Mouse (Mus musculus) mammary gland, adult 2 months (tissue): ENCODE results near the gene Zswim8. TPM values are rescaled to one million over a fixed set of nuclear protein-coding genes. Genes with fewer than 3 reads are reported as not detected.

Source experiments
- polyA plus RNA-seq: library from polyadenylated mRNA; depleted of rRNA; stranded (reverse); fragments of >200 nt; gene quantifications from 2 replicates; pipeline ENCODE4 v1.2.3, GENCODE M21; 2012; ENCODE audit warnings: low replicate concordance; rRNA removed

Zswim8 gene
- polyA plus RNA-seq = 245 and 268 TPM in 2 replicates

DNA sequence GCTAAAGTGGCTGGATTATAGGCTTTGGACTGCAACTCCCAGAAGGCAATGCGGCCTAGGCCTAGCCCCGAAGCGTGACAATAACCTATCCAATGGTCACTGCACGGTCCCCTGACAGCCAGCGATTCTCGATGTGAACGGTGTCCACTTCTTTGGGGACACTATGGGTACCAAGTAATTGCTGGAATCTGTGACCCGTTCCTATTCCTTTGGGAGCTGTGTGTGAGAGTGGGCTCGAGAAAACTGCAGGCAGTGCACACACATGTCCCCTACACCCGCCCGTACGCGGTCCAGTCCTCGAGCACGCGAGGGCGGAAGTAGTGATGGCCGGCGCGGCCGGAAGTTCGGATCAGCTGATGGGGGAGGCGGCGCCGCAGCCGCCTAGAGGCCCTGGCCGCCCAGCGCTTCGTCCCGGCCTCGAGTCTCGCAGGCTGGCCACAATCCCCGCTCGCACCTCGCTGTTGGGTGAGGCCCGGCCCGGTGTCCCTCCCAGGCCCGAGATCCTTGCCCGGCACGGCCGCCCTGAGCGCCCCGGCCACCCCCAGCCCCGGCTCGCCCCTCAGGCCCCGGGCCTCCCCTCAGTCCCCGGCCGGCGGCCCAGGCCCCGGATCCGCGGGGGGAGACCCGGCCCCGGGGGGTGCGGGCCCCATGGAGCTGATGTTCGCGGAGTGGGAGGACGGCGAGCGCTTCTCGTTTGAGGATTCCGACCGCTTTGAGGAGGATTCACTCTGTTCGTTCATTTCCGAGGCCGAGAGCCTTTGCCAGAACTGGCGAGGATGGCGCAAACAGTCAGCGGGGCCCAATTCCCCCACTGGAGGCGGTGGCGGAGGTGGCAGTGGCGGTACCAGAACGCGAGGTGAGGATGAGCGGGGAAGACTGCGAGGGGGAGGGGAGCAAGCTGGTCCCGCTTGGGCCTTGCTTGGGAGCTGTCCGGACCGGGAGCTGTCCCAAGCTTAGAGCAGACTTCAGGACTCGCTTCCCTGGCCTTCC is at the start of gene Zswim8:
TSS of gene Zswim8 (plus strand) at position 352 of the 990 bp plus-strand sequence.

DNA sequence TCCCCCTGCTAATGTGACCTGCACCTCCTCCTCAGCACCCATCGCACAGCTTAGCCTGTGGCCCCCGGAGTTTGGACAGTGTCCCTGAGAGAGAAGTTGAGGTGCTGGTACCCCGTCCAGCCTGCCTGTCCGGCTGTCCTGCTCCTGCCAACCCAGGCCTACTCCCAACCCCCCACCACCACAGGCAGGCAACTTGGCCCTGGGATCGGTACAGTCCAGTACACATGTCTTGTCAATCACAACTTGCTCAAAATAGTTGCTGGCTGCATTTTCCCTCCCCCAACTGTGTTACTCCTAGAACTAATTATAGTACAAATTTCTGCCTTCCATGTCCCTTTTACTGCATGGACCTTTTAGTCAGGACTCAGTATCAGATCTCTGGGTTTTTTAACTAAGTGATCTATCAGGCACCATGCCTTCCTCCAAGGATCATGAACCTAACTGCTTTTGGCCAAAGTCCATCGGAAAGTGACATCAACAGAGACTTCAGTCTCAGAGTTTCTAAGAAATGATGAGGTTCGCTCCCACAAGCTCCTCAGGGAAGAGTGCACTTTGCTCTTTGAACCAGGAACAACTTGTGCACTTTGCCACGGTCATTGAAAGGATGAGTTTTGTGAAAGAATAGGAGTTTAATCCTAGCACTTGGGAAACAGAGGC is 39.1 kb upstream of the Zswim8 start, which contains the start of gene Synpo2l:
TSS of gene Synpo2l (minus strand) at position 201 of the 657 bp plus-strand sequence.

DNA sequence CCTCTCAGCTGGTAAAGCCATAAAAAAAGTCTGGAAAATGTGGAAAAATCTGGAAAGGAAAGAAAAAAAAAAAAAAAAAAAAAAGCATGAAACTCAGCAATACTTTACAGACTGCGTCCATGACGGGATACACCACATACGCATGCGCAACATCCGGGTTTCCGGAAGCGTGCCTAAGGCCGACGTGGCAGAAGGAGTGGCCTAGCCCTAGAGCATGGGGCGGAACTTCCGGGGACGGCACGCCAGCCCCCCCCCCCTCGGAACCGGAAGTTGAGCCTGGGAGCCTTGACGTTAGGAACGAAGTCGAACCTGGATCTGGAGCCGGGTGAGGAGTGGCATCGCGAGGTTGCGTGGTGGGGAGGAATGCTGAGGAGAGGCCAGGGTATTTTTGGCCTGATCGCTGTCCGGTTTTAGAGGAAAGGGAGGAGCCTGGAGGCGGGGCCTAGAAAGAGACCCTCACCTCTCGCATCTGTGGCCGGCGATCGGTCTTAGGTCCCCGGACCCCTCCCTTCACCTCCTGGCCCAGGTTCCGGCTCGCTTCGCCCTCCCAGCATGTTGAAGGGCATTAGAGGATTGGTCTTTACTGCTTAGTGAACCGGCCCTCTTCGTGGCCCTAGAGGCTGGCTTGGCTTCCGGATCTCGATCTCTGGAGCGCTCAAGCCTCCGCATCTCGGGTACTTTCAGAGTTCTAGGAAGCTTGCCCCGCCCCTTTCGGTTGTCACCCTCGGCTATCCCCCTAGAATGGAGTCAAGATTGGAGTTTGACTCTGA is 33.1 kb upstream of the Zswim8 start, which contains the start of gene Sec24c:
TSS of gene Sec24c (plus strand) at position 245 of the 770 bp plus-strand sequence.

DNA sequence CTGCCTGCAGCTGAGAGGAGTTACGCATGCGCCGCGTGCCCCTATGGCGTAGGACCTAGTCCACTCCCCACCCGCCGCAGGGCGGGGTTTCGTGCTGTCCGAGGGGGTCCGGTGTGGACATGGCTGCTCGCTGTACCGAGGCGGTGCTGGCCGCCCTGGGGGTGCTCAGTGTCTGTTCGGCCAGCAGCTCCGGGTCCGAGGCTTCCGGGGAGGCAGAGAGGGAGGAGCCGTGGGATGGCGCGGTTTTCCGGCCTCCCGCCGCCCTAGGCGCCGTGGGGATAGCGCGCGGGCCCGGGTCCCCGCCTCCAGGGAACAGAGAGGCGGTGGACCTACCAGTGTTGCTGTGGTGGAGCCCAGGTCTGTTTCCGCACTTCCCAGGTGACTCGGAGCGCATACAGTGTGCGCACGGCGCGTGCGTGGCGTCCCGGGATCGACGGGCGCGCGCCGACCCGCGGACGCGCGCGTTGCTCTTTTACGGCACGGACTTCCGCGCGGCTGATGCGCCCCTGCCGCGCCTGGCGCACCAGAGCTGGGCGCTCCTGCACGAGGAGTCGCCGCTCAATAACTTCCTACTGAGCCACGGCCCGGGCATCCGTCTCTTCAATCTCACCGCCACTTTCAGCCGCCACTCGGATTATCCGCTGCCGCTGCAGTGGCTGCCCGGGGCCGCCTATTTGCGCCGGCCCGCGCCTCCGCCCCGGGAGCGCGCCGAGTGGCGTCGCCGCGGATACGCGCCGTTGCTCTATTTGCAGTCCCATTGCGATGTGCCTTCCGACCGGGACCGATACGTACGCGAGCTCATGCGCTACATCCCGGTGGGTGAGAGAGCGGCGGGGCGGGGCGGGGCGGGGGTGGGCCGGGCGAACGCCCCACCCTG is 12.2 kb upstream of the Zswim8 start, which contains the start of gene Fut11:
TSS of gene Fut11 (plus strand) at position 85 of the 877 bp plus-strand sequence.

DNA sequence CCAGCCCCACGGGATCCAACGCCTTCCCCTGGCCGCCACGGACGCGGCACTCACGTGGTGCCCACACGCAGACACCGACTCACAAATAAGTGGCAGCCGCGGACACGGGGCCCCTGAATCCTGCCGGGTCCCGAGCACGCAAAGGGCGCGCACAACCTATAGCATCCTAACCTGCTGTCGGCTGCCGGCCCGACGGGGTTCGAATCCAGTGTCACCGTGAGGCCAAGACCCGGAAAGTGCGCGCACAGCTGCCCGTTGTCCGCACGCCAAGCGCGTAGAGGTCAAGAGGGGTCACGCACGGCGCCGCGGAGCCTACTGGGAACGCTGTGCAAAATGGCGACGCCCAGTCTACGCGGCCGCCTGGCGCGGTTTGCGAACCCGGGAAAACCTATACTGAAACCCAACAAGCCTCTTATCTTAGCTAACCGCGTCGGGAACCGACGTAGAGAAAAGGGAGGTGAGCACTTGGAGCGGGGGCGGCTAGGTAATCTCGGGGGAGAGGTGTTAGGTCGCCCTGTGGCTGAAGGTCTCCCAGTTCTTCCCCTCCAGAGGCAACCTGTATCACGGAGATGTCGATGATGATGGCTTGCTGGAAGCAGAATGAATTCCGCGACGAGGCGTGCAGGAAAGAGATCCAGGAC is 4.5 kb upstream of the Zswim8 start, which contains the start of gene Chchd1:
TSS of gene Chchd1 (plus strand) at position 266 of the 641 bp plus-strand sequence.

DNA sequence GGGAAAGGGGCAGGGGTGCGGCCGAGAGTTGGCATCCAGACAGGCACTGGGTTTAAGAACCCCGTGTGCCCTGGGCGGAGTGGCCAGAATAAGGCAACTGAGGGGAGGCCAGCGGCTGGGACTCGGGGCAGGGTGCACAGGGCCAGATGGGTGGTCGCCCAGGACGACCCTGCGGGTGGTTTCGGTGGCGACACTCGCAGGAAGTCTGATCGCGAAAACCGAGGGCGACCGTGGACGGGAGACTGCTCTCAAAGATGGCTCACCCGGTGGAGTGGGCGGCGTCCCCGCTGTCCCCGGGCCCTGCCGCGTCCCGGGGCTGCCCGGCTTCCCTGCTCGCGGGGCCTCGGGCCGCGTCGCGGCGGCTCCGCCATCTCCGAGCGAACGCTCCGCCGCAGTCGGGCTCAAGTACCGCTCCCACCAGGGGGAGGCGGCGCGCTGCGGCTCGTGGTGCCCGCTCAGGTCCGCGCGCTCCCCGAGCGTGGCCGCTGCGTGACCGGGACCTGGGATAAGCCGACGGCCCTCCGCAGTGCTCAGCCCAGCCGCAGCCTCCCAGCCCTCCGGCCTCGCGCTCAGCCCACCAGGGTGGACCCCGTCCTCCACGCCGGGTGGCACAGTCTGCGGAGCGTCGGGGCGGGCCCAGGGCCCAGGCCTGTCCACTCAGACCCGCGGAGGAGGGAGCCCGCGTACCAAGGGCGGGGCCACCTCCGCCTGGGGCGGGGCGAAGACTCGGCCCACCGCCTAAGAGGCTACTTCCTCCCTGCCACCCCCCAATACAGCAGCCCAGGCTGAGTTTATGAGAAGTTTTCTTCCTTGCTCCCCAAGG is 26.8 kb downstream of the Zswim8 start, which contains the start of gene Ndst2:
TSS of gene Ndst2 (minus strand) at position 611 of the 823 bp plus-strand sequence.

Other genes starting within 250 kb of the Zswim8 start
- 87.8 and 94.9 TPM in 2 replicates for gene Anxa7, start 227.4 kb upstream of the Zswim8 start, polyA plus RNA-seq
- 0.31 and 1.4 TPM in 2 replicates for gene Mss51, start 210.7 kb upstream of the Zswim8 start, polyA plus RNA-seq
- 8.3 and 20.8 TPM in 2 replicates for gene Ppp3cb, start 161.0 kb upstream of the Zswim8 start, polyA plus RNA-seq
- 3.4 and 7.4 TPM in 2 replicates for gene Usp54, start 66.5 kb upstream of the Zswim8 start, polyA plus RNA-seq
- gene Myoz1, start 51.0 kb upstream of the Zswim8 start, polyA plus RNA-seq = 0.13 and 386 TPM in 2 replicates
- 0.12 and 14.1 TPM in 2 replicates for gene Synpo2l, start 39.2 kb upstream of the Zswim8 start, polyA plus RNA-seq
- 267 and 287 TPM in 2 replicates for gene Sec24c, start 33.2 kb upstream of the Zswim8 start, polyA plus RNA-seq
- 15.7 and 38.8 TPM in 2 replicates for gene Fut11, start 12.6 kb upstream of the Zswim8 start, polyA plus RNA-seq
- gene Chchd1, start 4.5 kb upstream of the Zswim8 start, polyA plus RNA-seq = 14.6 and 33.2 TPM in 2 replicates
- gene Ndst2, start 27.0 kb downstream of the Zswim8 start, polyA plus RNA-seq = 47.3 and 61.9 TPM in 2 replicates
- 30.5 and 40.0 TPM in 2 replicates for gene Camk2g, start 86.5 kb downstream of the Zswim8 start, polyA plus RNA-seq
- 12.3 and 25.1 TPM in 2 replicates for gene Plau, start 129.1 kb downstream of the Zswim8 start, polyA plus RNA-seq
- gene Vcl, start 221.8 kb downstream of the Zswim8 start, polyA plus RNA-seq = 39.9 and 63.5 TPM in 2 replicates